Mouse (Mus musculus): ENCODE measurements around the gene Pex16. TPM values are rescaled to one million over a fixed set of nuclear protein-coding genes. Genes with fewer than 3 reads are reported as not detected.

The Pex16 gene
- total and polyA plus RNA-seq, 3 experiments = 41.9 to 52.5 TPM; not detected in 1

DNA sequence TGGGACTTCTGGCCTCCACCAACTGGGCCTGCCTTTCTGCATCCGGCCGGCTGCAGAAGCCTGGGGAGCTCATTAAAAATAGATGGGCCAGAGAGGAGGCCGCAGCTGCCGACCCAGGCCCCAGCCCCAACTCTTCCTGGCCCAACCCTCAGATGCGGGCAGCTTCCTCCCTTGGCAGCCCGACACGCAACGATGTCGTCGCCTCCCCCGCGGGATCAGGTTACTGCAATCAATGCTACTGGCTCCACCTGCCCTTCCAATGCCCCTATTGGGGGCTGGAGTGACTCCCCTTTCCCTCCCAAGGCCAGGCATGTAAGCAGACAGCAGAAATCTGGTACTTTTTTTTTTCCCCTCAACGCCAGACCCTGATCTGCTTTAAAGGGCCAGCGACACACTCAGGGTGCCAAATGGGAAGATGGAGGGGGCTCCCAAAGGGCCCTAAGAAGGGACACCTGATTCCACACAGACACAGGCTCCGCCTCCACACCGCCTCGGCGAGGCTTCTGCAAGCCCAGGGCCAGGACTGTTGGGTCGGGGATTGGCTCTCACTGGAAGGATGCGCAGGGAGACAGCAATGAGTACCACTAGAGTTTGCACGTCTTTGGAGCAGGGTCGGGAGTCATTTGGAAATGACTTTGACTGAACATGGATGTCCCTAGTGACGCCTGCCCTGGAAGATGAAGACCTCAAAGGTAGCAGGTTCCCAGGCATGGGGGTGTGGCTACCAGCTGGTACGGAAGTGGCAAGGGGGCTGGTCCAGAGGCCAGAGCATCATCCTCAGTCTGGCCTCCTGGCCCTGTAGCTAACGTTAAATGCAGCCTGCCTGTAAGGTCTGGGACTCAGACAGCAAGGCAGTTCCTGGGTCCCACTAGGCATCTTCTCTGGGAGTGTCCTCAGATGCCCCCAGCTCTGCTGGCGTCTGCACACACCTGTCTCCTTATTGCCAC lies 18.1 kb downstream of the Pex16 start:
- TF ChIP-seq SMC3 (IDR thresholded peaks at IDR 0.05; ENCODE audit: low read depth, low read length) (no peak), MAZ (IDR thresholded peaks at IDR 0.05; ENCODE audit: low read depth, low read length) (no peak)
- H3K4me1 ChIP-seq (ENCODE audit: control insufficient read depth in 1 of 2, insufficient read depth in 2 of 2, low read length in 2 of 2) = peaks cover 9 to 21% of the 10 kb centered on the region in 2 experiments
- H3K27ac ChIP-seq (ENCODE audit: control insufficient read depth, low read depth, low read length) = no peak overlapping the region
- H3K4me3 ChIP-seq (ENCODE audit: control insufficient read depth in 1 of 2, insufficient read depth in 1 of 2, low read depth in 2 of 2, low read length in 2 of 2) = no peak overlapping the region
- H3K9me3 ChIP-seq (replicated peaks; ENCODE audit: insufficient read depth, low read length) = no peaks in the 10 kb centered on the region
- no peaks in the 10 kb centered on the region for H3K27me3 ChIP-seq (ENCODE audit: control insufficient read depth in 1 of 2, insufficient read depth in 2 of 2, low read length in 2 of 2)
- H3K79me2 ChIP-seq (ENCODE audit: control insufficient read depth, insufficient read depth, low read length, poor library complexity) = no peaks in the 10 kb centered on the region
- H3K9ac ChIP-seq (ENCODE audit: control insufficient read depth, low read depth, low read length, poor library complexity, severe bottlenecking) = no peak overlapping the region
- peaks cover 0 to 11% of the 10 kb centered on the region in 2 experiments; a peak in 2 of 4 replicates for H3K36me3 ChIP-seq (ENCODE audit: control insufficient read depth in 1 of 2, insufficient read depth in 2 of 2, low read length in 2 of 2)
- DNase-seq (ENCODE audit: low read depth, low spot score) = no peak

DNA sequence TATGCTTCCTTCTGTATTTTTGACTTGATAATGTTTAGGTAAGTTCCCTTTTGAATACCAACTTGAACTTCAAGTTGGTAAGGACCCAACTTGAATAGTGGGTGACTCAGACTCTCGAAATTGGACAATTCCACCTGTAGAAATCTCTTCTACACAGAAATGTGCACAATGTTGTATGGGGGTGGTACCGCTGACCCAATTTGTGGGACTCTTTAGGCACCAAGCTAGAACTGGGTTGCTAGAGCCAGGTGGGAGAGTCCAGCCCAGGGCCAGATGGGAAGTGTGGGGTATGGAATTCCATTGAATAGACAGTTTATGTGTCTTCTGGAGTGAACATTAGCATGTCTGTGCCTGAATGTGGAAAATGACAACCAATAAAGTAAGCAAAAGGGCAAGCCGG lies 21.1 kb downstream of the Pex16 start:
- no peak for TF ChIP-seq CTCF (IDR thresholded peaks at IDR 0.05 in 2 of 3, conservative IDR thresholded peaks at IDR 0.05 in 1 of 3; ENCODE audit: control insufficient read depth in 1 of 3, insufficient read depth in 1 of 3, low read depth in 2 of 3, low read length in 3 of 3, poor library complexity in 1 of 3, severe bottlenecking in 1 of 3)
- TF ChIP-seq CHD2 (IDR thresholded peaks at IDR 0.05; ENCODE audit: low read length) = no peak
- TF ChIP-seq ZNF384 (IDR thresholded peaks at IDR 0.05; ENCODE audit: low read depth, low read length) = no peak
- TF ChIP-seq USF1 (IDR thresholded peaks at IDR 0.05; ENCODE audit: low read depth, low read length) = no peak
- no peak for TF ChIP-seq JUND (IDR thresholded peaks at IDR 0.05; ENCODE audit: low read depth, low read length)
- no peak for TF ChIP-seq TCF12 (IDR thresholded peaks at IDR 0.05; ENCODE audit: low read depth, low read length)
- no peak for TF ChIP-seq MAX (IDR thresholded peaks at IDR 0.05; ENCODE audit: low read length)

DNA sequence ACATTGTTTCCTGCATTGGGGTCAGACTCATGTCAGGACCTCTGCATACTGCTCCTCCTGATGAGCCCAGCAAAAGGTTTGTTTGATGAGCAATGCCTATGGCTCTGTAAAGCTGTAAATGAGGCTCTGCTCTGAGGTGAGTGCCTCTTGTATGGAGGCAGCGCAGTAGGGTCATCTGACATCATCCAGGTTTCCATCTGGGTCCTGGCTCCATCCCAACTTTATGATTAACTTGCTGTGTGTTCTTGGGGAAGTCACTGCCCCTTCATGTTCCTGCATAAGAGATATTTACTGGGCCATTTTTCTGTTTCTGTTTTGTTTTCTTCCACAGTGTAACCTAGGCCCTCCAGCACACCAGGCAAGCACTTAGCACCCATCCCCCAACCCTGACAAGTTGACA lies 23.0 kb downstream of the Pex16 start:
- Histone ChIP-seq H3K27me3 (ENCODE audit: control insufficient read depth in 1 of 2, insufficient read depth in 2 of 2, low read length in 2 of 2) (no peaks in the 10 kb centered on the region), H3K79me2 (ENCODE audit: control insufficient read depth, insufficient read depth, low read length, poor library complexity) (no peaks in the 10 kb centered on the region), H3K9me3 (replicated peaks; ENCODE audit: insufficient read depth, low read length) (no peaks in the 10 kb centered on the region), H3K4me1 (ENCODE audit: control insufficient read depth in 1 of 2, insufficient read depth in 2 of 2, low read length in 2 of 2) (0 out of 4 replicates have a peak, but pooled peaks cover 0 to 5% of the 10 kb centered on the region in 2 experiments), H3K27ac (ENCODE audit: control insufficient read depth, low read depth, low read length) (no peak overlapping the region), H3K36me3 (ENCODE audit: control insufficient read depth in 1 of 2, insufficient read depth in 2 of 2, low read length in 2 of 2) (no peaks in the 10 kb centered on the region; a peak in 1 of 4 replicates), H3K9ac (ENCODE audit: control insufficient read depth, low read depth, low read length, poor library complexity, severe bottlenecking) (no peak overlapping the region), H3K4me3 (ENCODE audit: control insufficient read depth in 1 of 2, insufficient read depth in 1 of 2, low read depth in 2 of 2, low read length in 2 of 2) (no peak overlapping the region)
- DNase-seq (ENCODE audit: low read depth, low spot score) = no peak
- TF ChIP-seq TAL1 (IDR thresholded peaks at IDR 0.05; ENCODE audit: low read length) (no peak), MYC (IDR thresholded peaks at IDR 0.05; ENCODE audit: low read depth, low read length) (no peak), TCF12 (IDR thresholded peaks at IDR 0.05; ENCODE audit: low read depth, low read length) (no peak), POLR2A (IDR thresholded peaks at IDR 0.05; ENCODE audit: control insufficient read depth in 1 of 2, insufficient read depth in 1 of 2, low read depth in 1 of 2, low read length in 2 of 2, poor library complexity in 1 of 2) (no peak), SMC3 (IDR thresholded peaks at IDR 0.05; ENCODE audit: low read depth, low read length) (no peak), ZMIZ1 (IDR thresholded peaks at IDR 0.05; ENCODE audit: low read depth, low read length) (no peak), ELF1 (IDR thresholded peaks at IDR 0.05; ENCODE audit: low read depth, low read length) (no peak), HCFC1 (IDR thresholded peaks at IDR 0.05; ENCODE audit: low read depth, low read length) (no peak), POLR2AphosphoS5 (IDR thresholded peaks at IDR 0.05; ENCODE audit: borderline replicate concordance, low read depth, low read length) (no peak), ZNF384 (IDR thresholded peaks at IDR 0.05; ENCODE audit: low read depth, low read length) (no peak), MXI1 (IDR thresholded peaks at IDR 0.05; ENCODE audit: low read depth, low read length) (no peak), USF1 (IDR thresholded peaks at IDR 0.05; ENCODE audit: low read depth, low read length) (no peak), KAT2A (conservative IDR thresholded peaks at IDR 0.05; ENCODE audit: low read depth, low read length) (no peak), NRF1 (IDR thresholded peaks at IDR 0.05; ENCODE audit: insufficient read depth, low read depth, low read length, poor library complexity, severe bottlenecking) (no peak), ZKSCAN1 (IDR thresholded peaks at IDR 0.05; ENCODE audit: low read depth, low read length) (no peak)

More for the DNA sequence above, 21.1 kb downstream of the Pex16 start:
- H3K9ac ChIP-seq (ENCODE audit: control insufficient read depth, low read depth, low read length, poor library complexity, severe bottlenecking) = no peak overlapping the region
- H3K27ac ChIP-seq (ENCODE audit: control insufficient read depth, low read depth, low read length) = no peak overlapping the region
- no peaks in the 10 kb centered on the region for H3K27me3 ChIP-seq (ENCODE audit: control insufficient read depth in 1 of 2, insufficient read depth in 2 of 2, low read length in 2 of 2)
- no peak overlapping the region for H3K4me3 ChIP-seq (ENCODE audit: control insufficient read depth in 1 of 2, insufficient read depth in 1 of 2, low read depth in 2 of 2, low read length in 2 of 2)
- H3K9me3 ChIP-seq (replicated peaks; ENCODE audit: insufficient read depth, low read length) = no peaks in the 10 kb centered on the region
- H3K4me1 ChIP-seq (ENCODE audit: control insufficient read depth in 1 of 2, insufficient read depth in 2 of 2, low read length in 2 of 2) = peaks cover 2 to 8% of the 10 kb centered on the region in 2 experiments; a peak in 3 of 4 replicates
- H3K79me2 ChIP-seq (ENCODE audit: control insufficient read depth, insufficient read depth, low read length, poor library complexity) = no peaks in the 10 kb centered on the region
- peaks cover 0 to under 1% of the 10 kb centered on the region in 2 experiments; a peak in 2 of 4 replicates for H3K36me3 ChIP-seq (ENCODE audit: control insufficient read depth in 1 of 2, insufficient read depth in 2 of 2, low read length in 2 of 2)
- no peak for DNase-seq (ENCODE audit: low read depth, low spot score)

Measured in MEL (cell line).